Mouse (Mus musculus): ENCODE results near the gene Tiam2. TPM values are rescaled to one million over a fixed set of nuclear protein-coding genes. Genes with fewer than 3 reads are reported as not detected.
A peak's percentile ranks its signal among the peaks of the same experiment; 100 is the strongest.

The Tiam2 gene
- polyA plus RNA-seq, 1 experiment from 2014 or later: 20.6 TPM

- ATAC-seq (ENCODE audit: insufficient number of reproducible peaks, insufficient read depth, low FRiP score, low TSS enrichment, low read depth): no peak
- 72% methylated on average over 7 of the region's 7 CpGs for WGBS
Observed at GRCm38 (mm10) chr17:3530549-3530948, 204.2 kb downstream of the Tiam2 start.

GRCm38 (mm10) chr17:3531641-3532040, 205.3 kb downstream of the Tiam2 start:
- no peak for ATAC-seq (ENCODE audit: insufficient number of reproducible peaks, insufficient read depth, low FRiP score, low TSS enrichment, low read depth)
- Histone ChIP-seq H3K9me3 (no peaks in the 10 kb centered on the region), H3K27ac (no peak overlapping the region), H3K4me2 (no peak overlapping the region), H3K4me3 (replicated peaks) (no peak overlapping the region), H3K4me1 (replicated peaks) (no peaks in the 10 kb centered on the region; the same call in 1 of the 2 replicates), H3K27me3 (no peaks in the 10 kb centered on the region), H3K36me3 (no peaks in the 10 kb centered on the region; the same call in 1 of the 2 replicates), H3K9ac (replicated peaks) (no peak overlapping the region)
- WGBS: 81% methylated on average over 1 of the region's 1 CpGs

More at GRCm38 (mm10) chr17:3530549-3530948, 204.2 kb downstream of the Tiam2 start:
- no peak overlapping the region for H3K27ac ChIP-seq
- no peaks in the 10 kb centered on the region for H3K9me3 ChIP-seq
- H3K4me2 ChIP-seq: no peak overlapping the region
- H3K4me3 ChIP-seq (replicated peaks): no peak overlapping the region
- H3K9ac ChIP-seq (replicated peaks): no peak overlapping the region
- no peaks in the 10 kb centered on the region for H3K27me3 ChIP-seq
- H3K4me1 ChIP-seq (replicated peaks): no peaks in the 10 kb centered on the region; the same call in 1 of the 2 replicates
- H3K36me3 ChIP-seq: no peaks in the 10 kb centered on the region; the same call in 1 of the 2 replicates

- Histone ChIP-seq H3K9me3 (no peaks in the 10 kb centered on the region), H3K9ac (replicated peaks) (no peak within 1 kb of the TSS), H3K27me3 (no peaks in the 10 kb centered on the region), H3K36me3 (no peaks in the 10 kb centered on the region; the same call in 1 of the 2 replicates), H3K4me3 (replicated peaks) (no peak within 1 kb of the TSS), H3K4me1 (replicated peaks) (no peaks in the 10 kb centered on the region; the same call in 1 of the 2 replicates), H3K27ac (no peak within 1 kb of the TSS), H3K4me2 (no peak within 1 kb of the TSS)
- 91% methylated on average over 4 of the region's 4 CpGs for WGBS
- no peak for ATAC-seq (ENCODE audit: insufficient number of reproducible peaks, insufficient read depth, low FRiP score, low TSS enrichment, low read depth)
Observed at GRCm38 (mm10) chr17:3532254-3532653, 205.9 kb downstream of the Tiam2 start, which contains the start of gene Cldn20. Gene Cldn20 (plus strand): TSS chr17:3532554.

GRCm38 (mm10) chr17:3533425-3533824, 207.1 kb downstream of the Tiam2 start:
- Histone ChIP-seq H3K27me3 (no peaks in the 10 kb centered on the region), H3K27ac (no peak overlapping the region), H3K4me3 (replicated peaks) (no peak overlapping the region), H3K36me3 (no peaks in the 10 kb centered on the region; the same call in 1 of the 2 replicates), H3K4me2 (no peak overlapping the region), H3K9me3 (no peaks in the 10 kb centered on the region), H3K9ac (replicated peaks) (no peak overlapping the region), H3K4me1 (replicated peaks) (no peaks in the 10 kb centered on the region)
- ATAC-seq (ENCODE audit: insufficient number of reproducible peaks, insufficient read depth, low FRiP score, low TSS enrichment, low read depth): no peak
- WGBS: 17% methylated on average over 1 of the region's 1 CpGs

GRCm38 (mm10) chr17:3540304-3540703, 213.9 kb downstream of the Tiam2 start:
- Histone ChIP-seq H3K9me3 (no peaks in the 10 kb centered on the region), H3K4me2 (no peak overlapping the region), H3K36me3 (peaks cover 20% of the 10 kb centered on the region), H3K27ac (no peak overlapping the region), H3K4me1 (replicated peaks) (no peaks in the 10 kb centered on the region), H3K4me3 (replicated peaks) (no peak overlapping the region), H3K9ac (replicated peaks) (no peak overlapping the region), H3K27me3 (no peaks in the 10 kb centered on the region)
- no peak for ATAC-seq (ENCODE audit: insufficient number of reproducible peaks, insufficient read depth, low FRiP score, low TSS enrichment, low read depth)
- 95% methylated on average over 2 of the region's 2 CpGs for WGBS

- Histone ChIP-seq H3K4me2 (no peak overlapping the region), H3K4me1 (replicated peaks) (no peaks in the 10 kb centered on the region), H3K27ac (no peak overlapping the region), H3K4me3 (replicated peaks) (no peak overlapping the region), H3K9me3 (no peaks in the 10 kb centered on the region), H3K36me3 (peaks cover 20% of the 10 kb centered on the region), H3K9ac (replicated peaks) (no peak overlapping the region), H3K27me3 (no peaks in the 10 kb centered on the region)
- ATAC-seq (ENCODE audit: insufficient number of reproducible peaks, insufficient read depth, low FRiP score, low TSS enrichment, low read depth): no peak
- WGBS: 90% methylated on average over 5 of the region's 5 CpGs
Observed at GRCm38 (mm10) chr17:3541033-3541432, 214.7 kb downstream of the Tiam2 start.

GRCm38 (mm10) chr17:3547725-3548124, 221.4 kb downstream of the Tiam2 start:
- H3K4me1 ChIP-seq (replicated peaks): no peaks in the 10 kb centered on the region
- H3K4me2 ChIP-seq: no peak overlapping the region
- 76% methylated on average over 7 of the region's 7 CpGs for WGBS
- peaks cover 18% of the 10 kb centered on the region for H3K36me3 ChIP-seq
- H3K9me3 ChIP-seq: no peaks in the 10 kb centered on the region
- no peak overlapping the region for H3K27ac ChIP-seq
- H3K4me3 ChIP-seq (replicated peaks): no peak overlapping the region
- no peak overlapping the region for H3K9ac ChIP-seq (replicated peaks)
- H3K27me3 ChIP-seq: no peaks in the 10 kb centered on the region
- no peak for ATAC-seq (ENCODE audit: insufficient number of reproducible peaks, insufficient read depth, low FRiP score, low TSS enrichment, low read depth)

GRCm38 (mm10) chr17:3556251-3556650, 229.9 kb downstream of the Tiam2 start:
- no peak for ATAC-seq (ENCODE audit: insufficient number of reproducible peaks, insufficient read depth, low FRiP score, low TSS enrichment, low read depth)
- peaks cover 12% of the 10 kb centered on the region; the same call in 1 of the 2 replicates for H3K36me3 ChIP-seq
- H3K4me3 ChIP-seq (replicated peaks): no peak overlapping the region
- H3K4me2 ChIP-seq: peak overlapping the region; percentile 62; the same call in 1 of the 2 replicates
- no peak overlapping the region for H3K9ac ChIP-seq (replicated peaks)
- 34% methylated on average over 1 of the region's 1 CpGs for WGBS
- no peaks in the 10 kb centered on the region for H3K27me3 ChIP-seq
- no peaks in the 10 kb centered on the region for H3K9me3 ChIP-seq
- H3K27ac ChIP-seq: no peak overlapping the region
- H3K4me1 ChIP-seq (replicated peaks): peaks cover 13% of the 10 kb centered on the region

- ATAC-seq (ENCODE audit: insufficient number of reproducible peaks, insufficient read depth, low FRiP score, low TSS enrichment, low read depth): peak; percentile 100
- H3K4me2 ChIP-seq: peak within 1 kb of the TSS; percentile 62
- no peaks in the 10 kb centered on the region for H3K27me3 ChIP-seq
- 0 out of 2 replicates have a peak, but pooled peaks cover 3% of the 10 kb centered on the region for H3K36me3 ChIP-seq
- 1% methylated on average over 60 of the region's 60 CpGs for WGBS
- H3K4me3 ChIP-seq (replicated peaks): peak within 1 kb of the TSS; percentile 58
- no peaks in the 10 kb centered on the region for H3K9me3 ChIP-seq
- H3K4me1 ChIP-seq (replicated peaks): peaks cover 13% of the 10 kb centered on the region
- peak within 1 kb of the TSS; percentile 56 for H3K9ac ChIP-seq (replicated peaks)
- peak within 1 kb of the TSS; percentile 89 for H3K27ac ChIP-seq
Observed at GRCm38 (mm10) chr17:3557331-3558311, 231.2 kb downstream of the Tiam2 start, which contains the start of gene Tfb1m. Gene Tfb1m (minus strand): TSS chr17:3557781.

- Histone ChIP-seq H3K9ac (replicated peaks) (no peak overlapping the region), H3K9me3 (no peaks in the 10 kb centered on the region), H3K27me3 (no peaks in the 10 kb centered on the region), H3K4me2 (peak overlapping the region; percentile 55), H3K4me1 (replicated peaks) (peaks cover 13% of the 10 kb centered on the region), H3K4me3 (replicated peaks) (peak overlapping the region; percentile 58), H3K27ac (peak overlapping the region; percentile 84), H3K36me3 (no peaks in the 10 kb centered on the region)
- no peak for ATAC-seq (ENCODE audit: insufficient number of reproducible peaks, insufficient read depth, low FRiP score, low TSS enrichment, low read depth)
- 68% methylated on average over 9 of the region's 9 CpGs for WGBS
Observed at GRCm38 (mm10) chr17:3558356-3558870, 232.0 kb downstream of the Tiam2 start.

- H3K9me3 ChIP-seq: no peaks in the 10 kb centered on the region
- H3K9ac ChIP-seq (replicated peaks): no peak overlapping the region
- H3K4me2 ChIP-seq: no peak overlapping the region
- H3K27me3 ChIP-seq: no peaks in the 10 kb centered on the region
- no peak for ATAC-seq (ENCODE audit: insufficient number of reproducible peaks, insufficient read depth, low FRiP score, low TSS enrichment, low read depth)
- no peaks in the 10 kb centered on the region for H3K36me3 ChIP-seq
- H3K27ac ChIP-seq: no peak overlapping the region
- no peak overlapping the region for H3K4me3 ChIP-seq (replicated peaks)
- H3K4me1 ChIP-seq (replicated peaks): peaks cover 13% of the 10 kb centered on the region
- WGBS: 81% methylated on average over 3 of the region's 3 CpGs
Observed at GRCm38 (mm10) chr17:3560534-3560933, 234.2 kb downstream of the Tiam2 start.

All from limb, embryonic 12.5 days (tissue).